In genomic region chr9:116967317-116967716, GRCm38 (mm10) we compare ENCODE assay signal across 26 mouse cellular contexts.
"Had no signal": no experiment of that assay in that cellular context is flagged by ENCODE, and none has a peak within 500 bp of the region (broad histone marks: within the 10 kb centered on the region; RNA-seq: fewer than 3 reads in every experiment).

No protein-coding gene starts in this region.

- DNase-seq: cerebellum, adult 2 months; cerebellum, adult 8-10 months; cerebellum, adult 9-10 months; cerebellum, adult 9-11 months; cerebellum, postnatal 10 days; cerebellum, postnatal 14 days; cerebellum, postnatal 25 days; cerebellum, postnatal 36 days; embryo, embryonic 11 days; forebrain, postnatal 0 days; gastrocnemius, adult 2 months; gastrocnemius, postnatal 10 days; gastrocnemius, postnatal 14 days; gastrocnemius, postnatal 25 days; gastrocnemius, postnatal 36 days had no signal

- H3K27ac ChIP-seq: embryonic facial prominence, embryonic 10.5 days; embryonic facial prominence, embryonic 12.5 days; embryonic facial prominence, embryonic 13.5 days; embryonic facial prominence, embryonic 15.5 days; forebrain, embryonic 10.5 days; forebrain, embryonic 12.5 days; forebrain, embryonic 13.5 days; forebrain, embryonic 15.5 days; gastrocnemius, adult 2 months had no signal

- H3K36me3 ChIP-seq: embryonic facial prominence, embryonic 10.5 days; embryonic facial prominence, embryonic 15.5 days; forebrain, embryonic 10.5 days; forebrain, embryonic 12.5 days; forebrain, embryonic 15.5 days had no signal

- H3K4me2 ChIP-seq: embryonic facial prominence, embryonic 12.5 days; embryonic facial prominence, embryonic 13.5 days; embryonic facial prominence, embryonic 15.5 days; forebrain, embryonic 12.5 days; forebrain, embryonic 13.5 days; forebrain, embryonic 15.5 days had no signal

- H3K27me3 ChIP-seq: embryonic facial prominence, embryonic 12.5 days; embryonic facial prominence, embryonic 13.5 days; embryonic facial prominence, embryonic 15.5 days; forebrain, embryonic 12.5 days; forebrain, embryonic 13.5 days; forebrain, embryonic 15.5 days had no signal

- H3K9ac ChIP-seq: embryonic facial prominence, embryonic 12.5 days; embryonic facial prominence, embryonic 13.5 days; embryonic facial prominence, embryonic 15.5 days; forebrain, embryonic 12.5 days; forebrain, embryonic 13.5 days; forebrain, embryonic 15.5 days; forebrain, postnatal 0 days had no signal

- H3K9me3 ChIP-seq: embryonic facial prominence, embryonic 10.5 days; embryonic facial prominence, embryonic 12.5 days; embryonic facial prominence, embryonic 13.5 days; embryonic facial prominence, embryonic 15.5 days; forebrain, embryonic 10.5 days; forebrain, embryonic 12.5 days; forebrain, embryonic 13.5 days; forebrain, embryonic 15.5 days had no signal

- ATAC-seq: forebrain, embryonic 13.5 days; forebrain, embryonic 14.5 days; forebrain, embryonic 15.5 days; forebrain, embryonic 16.5 days; forebrain, postnatal 0 days had no signal

- H3K4me3 ChIP-seq: embryonic facial prominence, embryonic 10.5 days; embryonic facial prominence, embryonic 12.5 days; embryonic facial prominence, embryonic 13.5 days; embryonic facial prominence, embryonic 15.5 days; erythroblast, embryonic 14.5 days; forebrain, embryonic 10.5 days; forebrain, embryonic 12.5 days; forebrain, embryonic 13.5 days; forebrain, embryonic 15.5 days; gastrocnemius, adult 2 months had no signal
